Mouse (Mus musculus): Measurements from ENCODE around the gene Styx.
"Not testable (repeated sequence)": the region's sequence is repeated elsewhere in the genome, so short reads cannot be mapped to it uniquely, and the experiment has no call there.

DNA sequence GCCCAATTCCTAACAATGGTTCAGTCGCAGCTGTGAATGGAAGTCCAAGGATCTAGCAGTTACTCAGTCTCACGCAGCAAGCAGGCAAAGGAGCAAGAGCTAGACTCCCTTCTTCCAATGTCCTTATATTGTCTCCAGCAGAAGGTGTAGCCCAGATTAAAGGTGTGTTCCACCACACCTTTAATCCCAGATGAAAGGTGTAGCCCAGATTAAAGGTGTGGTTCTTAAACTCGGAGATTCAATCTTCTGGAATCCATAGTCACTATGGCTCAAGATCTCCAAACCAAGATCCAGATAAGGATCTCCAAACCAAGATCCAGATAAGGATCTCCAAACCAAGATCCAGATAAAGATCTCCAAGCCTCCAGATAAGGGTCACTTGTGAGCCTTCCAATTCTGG lies 53.9 kb downstream of the Styx start, which contains the start of gene Gnpnat1:
- not testable (repeated sequence) for TF ChIP-seq EP300 (optimal IDR thresholded peaks at IDR 0.05); CTCF (IDR thresholded peaks at IDR 0.05; ENCODE audit: low read depth)
